Comparison of ENCODE assay signal across 23 mouse cellular contexts in the genomic region with DNA sequence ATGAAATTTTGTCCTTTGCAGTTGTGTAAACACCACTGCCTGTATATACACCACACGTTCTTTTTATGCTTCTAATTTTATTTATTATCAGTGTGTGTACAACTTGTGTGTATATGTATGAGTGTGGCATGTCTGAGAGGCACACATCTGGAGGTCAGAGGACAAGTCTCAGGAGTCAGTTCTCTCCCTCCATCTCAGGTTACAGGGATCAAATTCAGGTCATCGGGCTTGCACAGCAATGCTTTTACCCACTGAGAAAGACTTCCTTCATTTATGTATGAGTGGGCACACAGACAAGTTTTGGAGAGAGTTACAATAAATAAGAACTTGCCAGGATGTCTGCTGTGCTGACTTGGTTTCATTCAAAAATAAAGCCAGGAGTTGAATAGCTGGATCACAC.
DNase-seq lines count a peak whose midpoint lies in the region; ATAC-seq and TF ChIP-seq lines count a peak whose summit lies in the region.
"Had no signal": no experiment of that assay in that cellular context is flagged by ENCODE, and none has a peak within 500 bp of the region (broad histone marks: within the 10 kb centered on the region; RNA-seq: fewer than 3 reads in every experiment).

No protein-coding gene starts in this region.

- H3K27ac ChIP-seq in hindbrain, embryonic 10.5 days, result no peak overlapping the region
- H3K27ac ChIP-seq in hindbrain, postnatal 0 days, result no peak overlapping the region
- H3K27ac ChIP-seq in embryonic facial prominence, embryonic 10.5 days (replicated peaks), result peak overlapping the region; percentile 57
- H3K27ac ChIP-seq: embryonic facial prominence, embryonic 13.5 days; hindbrain, embryonic 12.5 days; left cerebral cortex, adult 2 months; midbrain, embryonic 13.5 days had no signal

- 0 out of 2 replicates have a peak, but pooled peaks cover 5% of the 10 kb centered on the region for H3K4me1 ChIP-seq in hindbrain, embryonic 10.5 days (replicated peaks)
- no peaks in the 10 kb centered on the region for H3K4me1 ChIP-seq in hindbrain, postnatal 0 days (ENCODE audit: insufficient read depth, low read length)
- H3K4me1 ChIP-seq in embryonic facial prominence, embryonic 10.5 days, result peaks cover 16% of the 10 kb centered on the region
- H3K4me1 ChIP-seq: hindbrain, embryonic 12.5 days; midbrain, embryonic 13.5 days had no signal

- H3K4me2 ChIP-seq in hindbrain, postnatal 0 days (ENCODE audit: low read depth, low read length), result no peak overlapping the region
- H3K4me2 ChIP-seq: embryonic facial prominence, embryonic 13.5 days; heart, embryonic 12.5 days; hindbrain, embryonic 12.5 days; midbrain, embryonic 13.5 days had no signal

- H3K4me3 ChIP-seq in hindbrain, embryonic 10.5 days, result no peak overlapping the region
- no peak overlapping the region for H3K4me3 ChIP-seq in hindbrain, postnatal 0 days (ENCODE audit: low read length)
- H3K4me3 ChIP-seq in embryonic facial prominence, embryonic 10.5 days, result no peak overlapping the region
- H3K4me3 ChIP-seq: embryonic facial prominence, embryonic 13.5 days; heart, embryonic 12.5 days; hindbrain, embryonic 12.5 days; left cerebral cortex, adult 2 months; midbrain, embryonic 13.5 days had no signal

- H3K36me3 ChIP-seq in hindbrain, embryonic 10.5 days, result no peaks in the 10 kb centered on the region
- no peaks in the 10 kb centered on the region for H3K36me3 ChIP-seq in hindbrain, postnatal 0 days (ENCODE audit: insufficient read depth, low read length)
- no peaks in the 10 kb centered on the region for H3K36me3 ChIP-seq in embryonic facial prominence, embryonic 10.5 days (replicated peaks)
- H3K36me3 ChIP-seq: embryonic facial prominence, embryonic 13.5 days; heart, embryonic 12.5 days; hindbrain, embryonic 12.5 days; midbrain, embryonic 13.5 days had no signal

- no peak for TF ChIP-seq CTCF in hindbrain, postnatal 0 days (IDR thresholded peaks at IDR 0.05; ENCODE audit: low read depth)

- ATAC-seq in hindbrain, postnatal 0 days, result no peak
- ATAC-seq: forebrain, embryonic 14.5 days; inflammation-experienced regulatory T-cells, adult 6 months; midbrain, embryonic 13.5 days had no signal

- no peaks in the 10 kb centered on the region for H3K27me3 ChIP-seq in hindbrain, embryonic 10.5 days (ENCODE audit: insufficient read depth, poor library complexity, severe bottlenecking)
- no peaks in the 10 kb centered on the region for H3K27me3 ChIP-seq in hindbrain, postnatal 0 days (ENCODE audit: insufficient read depth, low read length)
- no peaks in the 10 kb centered on the region for H3K27me3 ChIP-seq in embryonic facial prominence, embryonic 10.5 days (replicated peaks; ENCODE audit: low read depth, poor library complexity, severe bottlenecking)
- H3K27me3 ChIP-seq: embryonic facial prominence, embryonic 13.5 days; heart, embryonic 12.5 days; hindbrain, embryonic 12.5 days; midbrain, embryonic 13.5 days had no signal

- peak; percentile 11 for DNase-seq in hindbrain, embryonic 10.5 days (ENCODE audit: low spot score)
- no peak for DNase-seq in hindbrain, postnatal 0 days (ENCODE audit: low spot score)
- DNase-seq in adipocyte (ENCODE audit: low spot score), result peak; percentile 52
- DNase-seq in embryonic facial prominence, embryonic 10.5 days (ENCODE audit: low spot score), result peak; percentile 34
- peak; percentile 70 for DNase-seq in mesoderm, embryonic 11.5 days (ENCODE audit: low read depth, low spot score)
- DNase-seq in adrenal gland, adult 2 months, result no peak
- DNase-seq in frontal cortex, postnatal 10 days (ENCODE audit: low spot score in 2 of 2), result no peak
- DNase-seq: cerebellum, adult 2 months; cerebellum, postnatal 25 days; gastrocnemius, postnatal 14 days; heart, adult 18-20 months; heart, postnatal 10 days; kidney, adult 2 months; kidney, postnatal 10 days; left cerebral cortex, postnatal 4 days; thymus, postnatal 25 days had no signal

- no peaks in the 10 kb centered on the region for H3K9me3 ChIP-seq in hindbrain, embryonic 10.5 days
- H3K9me3 ChIP-seq in hindbrain, postnatal 0 days (ENCODE audit: low read length), result no peaks in the 10 kb centered on the region
- H3K9me3 ChIP-seq in embryonic facial prominence, embryonic 10.5 days, result no peaks in the 10 kb centered on the region
- H3K9me3 ChIP-seq: embryonic facial prominence, embryonic 13.5 days; heart, embryonic 12.5 days; hindbrain, embryonic 12.5 days; midbrain, embryonic 13.5 days had no signal

- H3K9ac ChIP-seq in hindbrain, postnatal 0 days (replicated peaks; ENCODE audit: low read length), result no peak overlapping the region
- H3K9ac ChIP-seq: embryonic facial prominence, embryonic 13.5 days; heart, embryonic 12.5 days; hindbrain, embryonic 12.5 days; midbrain, embryonic 13.5 days had no signal

- whole genome bisulfite sequencing in hindbrain, embryonic 10.5 days, result 50% methylated on average over 2 of the region's 2 CpGs
- WGBS in hindbrain, postnatal 0 days, result 60% methylated on average over 2 of the region's 2 CpGs
- 27% methylated on average over 2 of the region's 2 CpGs for WGBS in embryonic facial prominence, embryonic 10.5 days

Comparison
In these comparisons a context has a peak if more than half of its experiments do, and no peak if none do; other contexts are left out.
1. DNase-seq: peak in hindbrain, embryonic 10.5 days (single experiment), adipocyte (single experiment), embryonic facial prominence, embryonic 10.5 days (single experiment) and mesoderm, embryonic 11.5 days (single experiment); none in hindbrain, postnatal 0 days (single experiment), adrenal gland, adult 2 months (single experiment) and frontal cortex, postnatal 10 days (0 of 2).